Mouse (Mus musculus) liver, embryonic 16.5 days (tissue): ENCODE measurements around the gene Slfnl1. TPM values are rescaled to one million over a fixed set of nuclear protein-coding genes. Genes with fewer than 3 reads are reported as not detected.

Experiments used
- ATAC-seq: fragments of 200-750 bp; cut with Nextera tagmentation; 2 replicates; pipeline ENCODE4 v1.8.0; 2017; ENCODE audit warnings: low read depth, mild to moderate bottlenecking, moderate number of reproducible peaks, moderate library complexity
- H3K27ac ChIP-seq: fragments of 300-500 bp; sonication (generic); 2 replicates; pipeline ENCODE4 v1.5.1; 2014; ENCODE audit warnings: mild to moderate bottlenecking, low read length
- H3K27me3 ChIP-seq: fragments of 300-500 bp; sonication (generic); 2 replicates; pipeline ENCODE4 v1.6.1; 2014; ENCODE audit warnings: low read depth, low read length, mixed read lengths; ENCODE audit not compliant: control insufficient read depth, insufficient read depth
- H3K36me3 ChIP-seq: fragments of 300-500 bp; sonication (generic); 2 replicates; pipeline ENCODE4 v1.6.1; 2014; ENCODE audit warnings: mild to moderate bottlenecking; ENCODE audit not compliant: control insufficient read depth, insufficient read depth
- H3K4me1 ChIP-seq: fragments of 300-500 bp; sonication (generic); 2 replicates; pipeline ENCODE4 v1.6.1; 2014; ENCODE audit warnings: low read depth, low read length, mixed read lengths; ENCODE audit not compliant: control insufficient read depth
- H3K4me2 ChIP-seq: fragments of 300-500 bp; sonication (generic); 2 replicates; pipeline ENCODE4 v1.6.1; 2014; ENCODE audit warnings: low read depth, low read length, mixed read lengths
- H3K4me3 ChIP-seq: fragments of 300-500 bp; sonication (generic); 2 replicates; pipeline ENCODE4 v1.5.1; 2014; ENCODE audit warnings: low read depth, mild to moderate bottlenecking, low read length
- H3K9ac ChIP-seq: fragments of 300-500 bp; sonication (generic); 2 replicates; pipeline ENCODE4 v1.6.1; 2014; ENCODE audit warnings: low read depth, low read length
- H3K9me3 ChIP-seq: fragments of 300-500 bp; sonication (generic); replicated peaks from 2 replicates; pipeline ENCODE4 v1.6.1; 2016; ENCODE audit warnings: low read length; ENCODE audit not compliant: control insufficient read depth
- WGBS: fragments of 180-500 bp; shearing (Covaris S2); extraction: QIAGEN DNeasy Blood & Tissue Kit; methylation state at CpG from one replicate; pipeline ENCODE4 v1.1.7; 2014; ENCODE audit not compliant: insufficient replicate concordance; 5-methylcytosine and 5-hydroxymethylcytosine counted together
- polyA plus RNA-seq: library from polyadenylated mRNA; unstranded; fragments of >200 nt; fragmentation: Nextera tagmentation; extraction: Ambion mirVana; gene quantifications from 2 replicates; pipeline ENCODE4 v1.2.1, GENCODE M21; 2015

Slfnl1 gene
- polyA plus RNA-seq, 1 experiment from 2014 or later = not detected

GRCm38 (mm10) chr4:120522351-120522750 lies 9.7 kb upstream of the Slfnl1 start:
- Histone ChIP-seq H3K36me3 (peaks cover 9% of the 10 kb centered on the region), H3K4me1 (no peaks in the 10 kb centered on the region), H3K4me3 (no peak overlapping the region), H3K27me3 (no peaks in the 10 kb centered on the region), H3K9ac (no peak overlapping the region), H3K27ac (no peak overlapping the region), H3K4me2 (no peak overlapping the region), H3K9me3 (no peaks in the 10 kb centered on the region)
- no peak for ATAC-seq
- WGBS = 69% methylated on average over 4 of the region's 4 CpGs

DNA sequence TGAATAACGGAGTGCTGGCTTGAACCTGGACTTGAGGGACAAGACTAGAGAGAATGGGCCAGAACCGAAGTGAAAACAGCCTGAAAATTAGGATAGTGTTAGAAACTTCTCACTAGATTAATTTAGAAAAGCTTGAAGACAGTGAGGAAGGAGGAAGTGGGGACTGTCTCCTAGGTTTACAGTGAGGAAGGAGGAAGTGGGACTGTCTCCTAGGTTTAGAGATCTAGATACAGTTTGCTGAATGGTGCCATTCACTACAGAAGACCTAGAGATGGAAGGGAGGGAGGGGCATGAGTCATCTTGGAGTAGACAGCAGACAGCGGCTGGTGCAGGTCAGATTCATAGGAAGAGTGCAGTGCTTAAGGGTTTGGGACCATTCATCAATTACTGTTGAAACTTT lies 8.9 kb upstream of the Slfnl1 start:
- H3K36me3 ChIP-seq = peaks cover 9% of the 10 kb centered on the region

DNA sequence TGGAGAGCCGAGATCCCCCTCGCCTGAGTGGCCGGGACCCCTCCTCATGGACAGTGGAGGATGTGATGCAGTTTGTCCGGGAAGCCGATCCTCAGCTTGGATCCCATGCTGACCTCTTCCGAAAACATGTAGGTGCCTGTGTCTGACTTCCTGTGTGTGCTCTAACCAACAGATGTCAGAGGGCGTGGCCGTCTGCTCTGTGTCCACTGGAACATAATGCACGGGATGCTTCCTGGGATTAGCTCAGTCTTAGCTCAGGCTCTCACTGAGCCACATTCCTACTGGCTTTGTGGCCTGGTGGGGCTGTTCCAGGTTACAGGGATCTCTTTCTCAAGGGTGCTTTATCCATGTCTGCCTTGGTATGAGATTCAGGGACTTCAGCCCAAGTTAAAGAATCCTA lies 3.9 kb upstream of the Slfnl1 start:
- Histone ChIP-seq H3K4me1 (no peaks in the 10 kb centered on the region), H3K4me2 (no peak overlapping the region), H3K4me3 (no peak overlapping the region), H3K27ac (no peak overlapping the region), H3K36me3 (peaks cover 9% of the 10 kb centered on the region), H3K9me3 (no peaks in the 10 kb centered on the region), H3K27me3 (no peaks in the 10 kb centered on the region), H3K9ac (no peak overlapping the region)
- no peak for ATAC-seq
- WGBS = 81% methylated on average over 9 of the region's 9 CpGs

More for the DNA sequence above, 8.9 kb upstream of the Slfnl1 start:
- no peaks in the 10 kb centered on the region for H3K9me3 ChIP-seq
- H3K27ac ChIP-seq = no peak overlapping the region
- no peak overlapping the region for H3K9ac ChIP-seq
- no peak overlapping the region for H3K4me2 ChIP-seq
- WGBS = 60% methylated on average over 3 of the region's 3 CpGs
- ATAC-seq = no peak
- H3K4me1 ChIP-seq = no peaks in the 10 kb centered on the region
- H3K4me3 ChIP-seq = no peak overlapping the region
- no peaks in the 10 kb centered on the region for H3K27me3 ChIP-seq

- no peaks in the 10 kb centered on the region for H3K27me3 ChIP-seq
- no peak overlapping the region for H3K4me3 ChIP-seq
- H3K4me1 ChIP-seq = no peaks in the 10 kb centered on the region
- H3K9me3 ChIP-seq = no peaks in the 10 kb centered on the region
- H3K36me3 ChIP-seq = peaks cover 17% of the 10 kb centered on the region
- no peak overlapping the region for H3K4me2 ChIP-seq
- ATAC-seq = no peak
- 91% methylated on average over 10 of the region's 10 CpGs for WGBS
- H3K27ac ChIP-seq = no peak overlapping the region
- no peak overlapping the region for H3K9ac ChIP-seq
Measured at GRCm38 (mm10) chr4:120538664-120539063, 6.6 kb downstream of the Slfnl1 start.

DNA sequence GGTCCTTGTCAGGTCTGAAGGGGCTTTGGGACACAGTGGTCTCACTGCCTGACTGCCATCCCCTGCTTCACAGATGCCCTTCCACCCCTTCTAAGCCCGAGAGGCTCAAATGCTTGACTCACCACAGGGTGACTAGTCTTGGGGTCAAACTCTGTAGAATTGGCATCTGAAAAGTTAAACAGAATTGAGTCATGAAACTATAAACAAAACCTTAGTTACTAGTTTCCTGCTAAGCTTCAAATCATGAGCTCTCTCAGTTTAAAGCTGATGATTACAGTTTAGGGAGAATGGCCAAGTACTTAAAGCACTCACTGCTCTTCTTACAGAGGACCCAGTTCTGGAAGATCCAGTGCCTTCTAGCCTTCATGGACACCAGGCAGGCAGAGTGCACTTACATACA lies 12.9 kb downstream of the Slfnl1 start:
- Histone ChIP-seq H3K9ac (no peak overlapping the region), H3K9me3 (no peaks in the 10 kb centered on the region), H3K4me2 (no peak overlapping the region), H3K4me1 (no peaks in the 10 kb centered on the region), H3K4me3 (no peak overlapping the region), H3K36me3 (peaks cover 27% of the 10 kb centered on the region), H3K27ac (no peak overlapping the region), H3K27me3 (no peaks in the 10 kb centered on the region)
- ATAC-seq = no peak
- WGBS = 79% methylated on average over 1 of the region's 1 CpGs

DNA sequence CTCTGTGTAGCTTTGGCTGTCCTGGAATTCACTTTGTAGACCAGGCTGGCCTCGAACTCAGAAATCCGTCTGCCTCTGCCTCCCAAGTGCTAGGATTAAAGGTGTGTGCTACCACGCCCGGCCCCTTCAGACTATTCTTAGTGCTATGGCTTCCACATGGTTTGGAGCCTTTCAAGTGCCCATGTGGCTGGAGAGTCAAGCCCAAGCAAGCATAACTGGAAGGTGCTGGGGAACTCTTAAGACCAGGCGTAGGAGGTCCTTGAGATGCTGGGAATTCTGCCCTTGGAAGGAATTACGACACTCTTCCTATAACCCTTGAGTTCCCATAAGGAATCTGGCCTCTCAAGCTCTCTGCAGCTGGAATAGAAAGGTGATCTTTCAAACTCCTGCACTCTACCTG lies 24.6 kb downstream of the Slfnl1 start:
- Histone ChIP-seq H3K4me3 (no peak overlapping the region), H3K27ac (no peak overlapping the region), H3K27me3 (no peaks in the 10 kb centered on the region), H3K4me2 (no peak overlapping the region), H3K9me3 (no peaks in the 10 kb centered on the region), H3K4me1 (no peaks in the 10 kb centered on the region), H3K9ac (no peak overlapping the region), H3K36me3 (peaks cover 33% of the 10 kb centered on the region)
- 86% methylated on average over 6 of the region's 6 CpGs for WGBS
- no peak for ATAC-seq

DNA sequence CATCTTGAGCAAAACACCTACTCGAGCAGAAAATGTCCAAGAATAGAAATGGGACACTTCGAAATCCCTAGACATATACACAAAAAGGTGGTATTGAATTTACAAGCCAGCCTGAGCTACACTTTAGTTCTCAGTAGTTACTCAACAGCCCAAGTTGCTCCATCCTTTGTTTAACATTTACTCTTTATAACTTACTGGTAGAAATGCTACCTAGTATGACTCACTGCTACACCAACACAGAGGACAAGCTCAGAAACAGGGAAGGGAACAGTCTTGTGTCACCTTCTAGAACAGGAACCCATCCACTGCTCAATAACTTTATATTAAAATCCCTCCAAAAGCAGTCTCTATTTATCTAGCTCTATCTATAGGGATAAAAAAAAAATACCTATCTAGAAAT lies 33.7 kb downstream of the Slfnl1 start:
- peaks cover 15% of the 10 kb centered on the region for H3K36me3 ChIP-seq
- no peaks in the 10 kb centered on the region for H3K9me3 ChIP-seq
- no peak overlapping the region for H3K9ac ChIP-seq
- no peak overlapping the region for H3K4me2 ChIP-seq
- H3K4me3 ChIP-seq = no peak overlapping the region
- peaks cover 23% of the 10 kb centered on the region for H3K4me1 ChIP-seq
- H3K27me3 ChIP-seq = no peaks in the 10 kb centered on the region
- no peak overlapping the region for H3K27ac ChIP-seq
- WGBS = 78% methylated on average over 2 of the region's 2 CpGs
- no peak for ATAC-seq

GRCm38 (mm10) chr4:120568005-120568404 lies 36.0 kb downstream of the Slfnl1 start:
- 58% methylated on average over 5 of the region's 5 CpGs for WGBS
- no peak for ATAC-seq
- Histone ChIP-seq H3K4me3 (no peak overlapping the region), H3K27me3 (no peaks in the 10 kb centered on the region), H3K36me3 (peaks cover 11% of the 10 kb centered on the region), H3K4me2 (peak overlapping the region; percentile 100), H3K27ac (peak overlapping the region; percentile 27; the same call in 1 of the 2 replicates), H3K9ac (peak overlapping the region; percentile 29; the same call in 1 of the 2 replicates), H3K4me1 (peaks cover 27% of the 10 kb centered on the region), H3K9me3 (no peaks in the 10 kb centered on the region)

DNA sequence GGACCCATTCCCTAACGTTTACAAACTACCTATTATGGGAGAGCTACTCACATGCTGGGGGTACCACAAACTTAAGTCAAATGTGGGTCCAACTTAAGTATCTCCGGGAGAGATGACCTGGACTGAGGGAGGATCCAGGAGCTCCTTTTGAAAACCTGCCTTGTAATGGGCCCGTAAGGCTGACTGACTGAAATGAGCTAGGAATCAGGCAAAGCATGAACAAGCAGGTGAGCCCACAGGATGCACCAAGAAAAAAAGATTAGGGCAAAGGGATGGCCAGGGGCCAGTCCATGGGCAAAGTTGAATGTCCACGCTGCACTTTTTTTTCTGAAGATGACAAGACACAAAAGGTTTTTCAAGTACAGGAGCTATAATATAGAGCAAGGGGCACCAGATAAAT lies 37.0 kb downstream of the Slfnl1 start:
- peaks cover 5% of the 10 kb centered on the region for H3K36me3 ChIP-seq
- no peak for ATAC-seq
- H3K9ac ChIP-seq = peak overlapping the region; percentile 87
- no peaks in the 10 kb centered on the region for H3K9me3 ChIP-seq
- peak overlapping the region; percentile 100 for H3K4me2 ChIP-seq
- no peak overlapping the region for H3K27ac ChIP-seq
- H3K27me3 ChIP-seq = no peaks in the 10 kb centered on the region
- 6% methylated on average over 4 of the region's 4 CpGs for WGBS
- H3K4me3 ChIP-seq = peak overlapping the region; percentile 93
- peaks cover 27% of the 10 kb centered on the region for H3K4me1 ChIP-seq
